Mouse (Mus musculus) adrenal gland, adult 18-20 months (tissue): ENCODE measurements around the gene Zfp92. TPM values are rescaled to one million over a fixed set of nuclear protein-coding genes. Genes with fewer than 3 reads are reported as not detected.

Experiments
- DNase-seq, 2 experiments: peaks; one replicate each; pipeline ENCODE4 v3.0.0; 2021 to 2022; ENCODE audit warnings: low spot score in 2 of 2
- total RNA-seq, 2 experiments: library from RNA; stranded (reverse); gene quantifications; 1 replicate in 1 of 2; 2 replicates in 1 of 2; pipeline ENCODE4 v1.2.3; 2021

The Zfp92 gene
- total RNA-seq, 2 experiments from 2014 or later = 0.46 to 0.51 TPM

- no peak for DNase-seq
Measured at GRCm38 (mm10) chrX:73471764-73472163, 60.9 kb downstream of the Zfp92 start.

GRCm38 (mm10) chrX:73474340-73475165, 63.7 kb downstream of the Zfp92 start:
- DNase-seq = no peak

- no peak for DNase-seq
Measured at GRCm38 (mm10) chrX:73475658-73476256, 64.9 kb downstream of the Zfp92 start.

GRCm38 (mm10) chrX:73476621-73477020, 65.7 kb downstream of the Zfp92 start:
- DNase-seq = no peak

- no peak for DNase-seq
Measured at GRCm38 (mm10) chrX:73477500-73477899, 66.6 kb downstream of the Zfp92 start.

Other genes with a start within 250 kb of the Zfp92 start
- gene Spin2d, start 234.1 kb upstream of the Zfp92 start, total RNA-seq = not detected
- 10 to 100 TPM in 1 of 2 experiments, 1 to 10 TPM in 1; 5.5 to 15.4 TPM for gene Xlr3b, start 218.9 kb upstream of the Zfp92 start, total RNA-seq
- gene Xlr4b, start 196.8 kb upstream of the Zfp92 start, total RNA-seq = 1 to 10 TPM; 1.3 to 2.0 TPM
- gene F8a, start 182.8 kb upstream of the Zfp92 start, total RNA-seq = 1 to 10 TPM; 6.7 to 9.8 TPM
- gene Xlr4c, start 168.0 kb upstream of the Zfp92 start, total RNA-seq = 1 to 10 TPM in 1 of 2 experiments, under 1 TPM in 1; 0.23 to 1.8 TPM
- not detected for gene Xlr3c, start 145.7 kb upstream of the Zfp92 start, total RNA-seq
- under 1 TPM in 1 of 2 experiments, not detected in 1; 0.53 TPM for gene Xlr5a, start 118.1 kb upstream of the Zfp92 start, total RNA-seq
- gene Xlr5c, start 118.1 kb upstream of the Zfp92 start, total RNA-seq = not detected
- not detected for gene Gm45015, start 74.3 kb upstream of the Zfp92 start, total RNA-seq
- 10 to 100 TPM; 16.0 to 17.7 TPM for gene Zfp275, start 68.5 kb upstream of the Zfp92 start, total RNA-seq
- gene Gm18336, start 12.4 kb upstream of the Zfp92 start, total RNA-seq = not detected
- gene Trex2, start 24.2 kb downstream of the Zfp92 start, total RNA-seq = not detected
- gene Haus7, start 47.9 kb downstream of the Zfp92 start, total RNA-seq = 10 to 100 TPM; 20.7 to 27.4 TPM
- gene Bgn, start 72.5 kb downstream of the Zfp92 start, total RNA-seq = 100 to 1,000 TPM; 221 to 292 TPM
- gene Atp2b3, start 92.0 kb downstream of the Zfp92 start, total RNA-seq = 10 to 100 TPM; 42.1 to 52.8 TPM
- gene Dusp9, start 228.3 kb downstream of the Zfp92 start, total RNA-seq = under 1 TPM; 0.20 to 0.35 TPM
- gene Pnck, start 249.0 kb downstream of the Zfp92 start, total RNA-seq = 10 to 100 TPM; 10.6 to 11.7 TPM